Mouse (Mus musculus): ENCODE results near the gene AC124502.3. TPM values are rescaled to one million over a fixed set of nuclear protein-coding genes. Genes with fewer than 3 reads are reported as not detected.
"Not testable (repeated sequence)": the region's sequence is repeated elsewhere in the genome, so short reads cannot be mapped to it uniquely, and the experiment has no call there.

The AC124502.3 gene
- polyA plus RNA-seq, 1 experiment from 2014 or later = 1.1 TPM

- H3K4me1 ChIP-seq (replicated peaks; ENCODE audit: control insufficient read depth, insufficient read depth, low read length) = peaks cover 7% of the 10 kb centered on the region; the same call in 1 of the 2 replicates
- H3K9me3 ChIP-seq (ENCODE audit: control insufficient read depth, low read length) = no peaks in the 10 kb centered on the region
- peak overlapping the region; percentile 25 for H3K4me2 ChIP-seq (ENCODE audit: low read length)
- peak overlapping the region; percentile 6; the same call in 1 of the 2 replicates for H3K4me3 ChIP-seq (ENCODE audit: low read depth, low read length)
- H3K27ac ChIP-seq (ENCODE audit: low read depth) = no peak overlapping the region
- no peak for ATAC-seq (replicated peaks; ENCODE audit: low FRiP score, low TSS enrichment, low read depth)
- no peaks in the 10 kb centered on the region for H3K36me3 ChIP-seq (ENCODE audit: control insufficient read depth, insufficient read depth, low read length)
- 69% methylated on average over 6 of the region's 6 CpGs for WGBS
- no peak overlapping the region for H3K9ac ChIP-seq (ENCODE audit: low read length)
- H3K27me3 ChIP-seq (replicated peaks; ENCODE audit: control insufficient read depth, insufficient read depth, low read length) = 0 out of 2 replicates have a peak, but pooled peaks cover 2% of the 10 kb centered on the region
- no peak for DNase-seq (ENCODE audit: low spot score)
These were observed 39.1 kb upstream of the AC124502.3 start for GRCm38 (mm10) chr19:4999445-5000140.

GRCm38 (mm10) chr19:5001666-5002406, 36.9 kb upstream of the AC124502.3 start:
- 1% methylated on average over 39 of the region's 39 CpGs for WGBS
- H3K9me3 ChIP-seq (ENCODE audit: control insufficient read depth, low read length) = no peaks in the 10 kb centered on the region
- H3K27me3 ChIP-seq (replicated peaks; ENCODE audit: control insufficient read depth, insufficient read depth, low read length) = 0 out of 2 replicates have a peak, but pooled peaks cover 2% of the 10 kb centered on the region
- DNase-seq (ENCODE audit: low spot score) (peak; percentile 86), ATAC-seq (replicated peaks; ENCODE audit: low FRiP score, low TSS enrichment, low read depth) (peak; percentile 95)
- peaks cover 7% of the 10 kb centered on the region; the same call in 1 of the 2 replicates for H3K4me1 ChIP-seq (replicated peaks; ENCODE audit: control insufficient read depth, insufficient read depth, low read length)
- peak overlapping the region; percentile 80 for H3K27ac ChIP-seq (ENCODE audit: low read depth)
- H3K4me2 ChIP-seq (ENCODE audit: low read length) = peak overlapping the region; percentile 48
- peak overlapping the region; percentile 41; the same call in 1 of the 2 replicates for H3K9ac ChIP-seq (ENCODE audit: low read length)
- peak overlapping the region; percentile 23; the same call in 1 of the 2 replicates for H3K4me3 ChIP-seq (ENCODE audit: low read depth, low read length)
- no peaks in the 10 kb centered on the region for H3K36me3 ChIP-seq (ENCODE audit: control insufficient read depth, insufficient read depth, low read length)

- not testable (repeated sequence) for H3K9me3 ChIP-seq (ENCODE audit: control insufficient read depth, low read length); H3K9ac ChIP-seq (ENCODE audit: low read length); H3K36me3 ChIP-seq (ENCODE audit: control insufficient read depth, insufficient read depth, low read length); H3K27me3 ChIP-seq (replicated peaks; ENCODE audit: control insufficient read depth, insufficient read depth, low read length); H3K4me3 ChIP-seq (ENCODE audit: low read depth, low read length); H3K27ac ChIP-seq (ENCODE audit: low read depth); H3K4me2 ChIP-seq (ENCODE audit: low read length); H3K4me1 ChIP-seq (replicated peaks; ENCODE audit: control insufficient read depth, insufficient read depth, low read length); DNase-seq (ENCODE audit: low spot score); ATAC-seq (replicated peaks; ENCODE audit: low FRiP score, low TSS enrichment, low read depth)
- WGBS = 59% methylated on average over 2 of the region's 2 CpGs
These were observed 35.0 kb upstream of the AC124502.3 start for GRCm38 (mm10) chr19:5003644-5004043.

- no peak overlapping the region for H3K9ac ChIP-seq (ENCODE audit: low read length)
- DNase-seq (ENCODE audit: low spot score) (no peak), ATAC-seq (replicated peaks; ENCODE audit: low FRiP score, low TSS enrichment, low read depth) (no peak)
- no peaks in the 10 kb centered on the region for H3K9me3 ChIP-seq (ENCODE audit: control insufficient read depth, low read length)
- no peak overlapping the region for H3K27ac ChIP-seq (ENCODE audit: low read depth)
- 57% methylated on average over 4 of the region's 4 CpGs for WGBS
- no peak overlapping the region for H3K4me2 ChIP-seq (ENCODE audit: low read length)
- H3K4me3 ChIP-seq (ENCODE audit: low read depth, low read length) = no peak overlapping the region
- H3K36me3 ChIP-seq (ENCODE audit: control insufficient read depth, insufficient read depth, low read length) = no peaks in the 10 kb centered on the region
- peaks cover 7% of the 10 kb centered on the region; the same call in 1 of the 2 replicates for H3K4me1 ChIP-seq (replicated peaks; ENCODE audit: control insufficient read depth, insufficient read depth, low read length)
- H3K27me3 ChIP-seq (replicated peaks; ENCODE audit: control insufficient read depth, insufficient read depth, low read length) = 0 out of 2 replicates have a peak, but pooled peaks cover 2% of the 10 kb centered on the region
These were observed 33.8 kb upstream of the AC124502.3 start for GRCm38 (mm10) chr19:5004925-5005324.

- ATAC-seq (replicated peaks; ENCODE audit: low FRiP score, low TSS enrichment, low read depth) (no peak), DNase-seq (ENCODE audit: low spot score) (no peak)
- H3K9me3 ChIP-seq (ENCODE audit: control insufficient read depth, low read length) = no peaks in the 10 kb centered on the region
- no peaks in the 10 kb centered on the region for H3K27me3 ChIP-seq (replicated peaks; ENCODE audit: control insufficient read depth, insufficient read depth, low read length)
- no peaks in the 10 kb centered on the region for H3K36me3 ChIP-seq (ENCODE audit: control insufficient read depth, insufficient read depth, low read length)
- no peak overlapping the region for H3K9ac ChIP-seq (ENCODE audit: low read length)
- no peak overlapping the region for H3K4me2 ChIP-seq (ENCODE audit: low read length)
- H3K4me1 ChIP-seq (replicated peaks; ENCODE audit: control insufficient read depth, insufficient read depth, low read length) = peaks cover 7% of the 10 kb centered on the region; the same call in 1 of the 2 replicates
- H3K4me3 ChIP-seq (ENCODE audit: low read depth, low read length) = no peak overlapping the region
- no peak overlapping the region for H3K27ac ChIP-seq (ENCODE audit: low read depth)
- 64% methylated on average over 8 of the region's 8 CpGs for WGBS
These were observed 25.6 kb upstream of the AC124502.3 start for GRCm38 (mm10) chr19:5013138-5013537.

- Histone ChIP-seq H3K27ac (ENCODE audit: low read depth) (no peak overlapping the region), H3K9me3 (ENCODE audit: control insufficient read depth, low read length) (no peaks in the 10 kb centered on the region), H3K36me3 (ENCODE audit: control insufficient read depth, insufficient read depth, low read length) (no peaks in the 10 kb centered on the region), H3K4me3 (ENCODE audit: low read depth, low read length) (no peak overlapping the region), H3K4me1 (replicated peaks; ENCODE audit: control insufficient read depth, insufficient read depth, low read length) (peaks cover 7% of the 10 kb centered on the region; the same call in 1 of the 2 replicates), H3K27me3 (replicated peaks; ENCODE audit: control insufficient read depth, insufficient read depth, low read length) (no peaks in the 10 kb centered on the region), H3K9ac (ENCODE audit: low read length) (no peak overlapping the region), H3K4me2 (ENCODE audit: low read length) (no peak overlapping the region)
- no peak for ATAC-seq (replicated peaks; ENCODE audit: low FRiP score, low TSS enrichment, low read depth)
- DNase-seq (ENCODE audit: low spot score) = peak; percentile 66
- 15% methylated on average over 8 of the region's 8 CpGs for WGBS
These were observed 23.7 kb upstream of the AC124502.3 start for GRCm38 (mm10) chr19:5014961-5015398.

GRCm38 (mm10) chr19:5016221-5016742, 22.4 kb upstream of the AC124502.3 start:
- Histone ChIP-seq H3K4me2 (ENCODE audit: low read length) (peak overlapping the region; percentile 34), H3K4me1 (replicated peaks; ENCODE audit: control insufficient read depth, insufficient read depth, low read length) (peaks cover 7% of the 10 kb centered on the region; the same call in 1 of the 2 replicates), H3K27me3 (replicated peaks; ENCODE audit: control insufficient read depth, insufficient read depth, low read length) (no peaks in the 10 kb centered on the region), H3K27ac (ENCODE audit: low read depth) (no peak overlapping the region), H3K9ac (ENCODE audit: low read length) (no peak overlapping the region), H3K36me3 (ENCODE audit: control insufficient read depth, insufficient read depth, low read length) (no peaks in the 10 kb centered on the region), H3K9me3 (ENCODE audit: control insufficient read depth, low read length) (no peaks in the 10 kb centered on the region), H3K4me3 (ENCODE audit: low read depth, low read length) (no peak overlapping the region)
- DNase-seq (ENCODE audit: low spot score) (peak; percentile 58), ATAC-seq (replicated peaks; ENCODE audit: low FRiP score, low TSS enrichment, low read depth) (0 out of 2 replicates have a peak, but pooled peaks have one; percentile 29)
- 25% methylated on average over 10 of the region's 10 CpGs for WGBS

- Histone ChIP-seq H3K36me3 (ENCODE audit: control insufficient read depth, insufficient read depth, low read length) (no peaks in the 10 kb centered on the region), H3K4me1 (replicated peaks; ENCODE audit: control insufficient read depth, insufficient read depth, low read length) (peaks cover 7% of the 10 kb centered on the region; the same call in 1 of the 2 replicates), H3K4me2 (ENCODE audit: low read length) (peak overlapping the region; percentile 34), H3K27me3 (replicated peaks; ENCODE audit: control insufficient read depth, insufficient read depth, low read length) (no peaks in the 10 kb centered on the region), H3K9me3 (ENCODE audit: control insufficient read depth, low read length) (no peaks in the 10 kb centered on the region), H3K9ac (ENCODE audit: low read length) (no peak overlapping the region), H3K4me3 (ENCODE audit: low read depth, low read length) (no peak overlapping the region), H3K27ac (ENCODE audit: low read depth) (no peak overlapping the region)
- peak; percentile 82 for DNase-seq (ENCODE audit: low spot score)
- no peak for ATAC-seq (replicated peaks; ENCODE audit: low FRiP score, low TSS enrichment, low read depth)
- 22% methylated on average over 12 of the region's 12 CpGs for WGBS
These were observed 21.9 kb upstream of the AC124502.3 start for GRCm38 (mm10) chr19:5016782-5017181.

Measured in intestine, embryonic 14.5 days (tissue).